Comparison of ENCODE assay signal across 18 mouse cellular contexts in genomic region chr3:155408907-155409306, GRCm38 (mm10).
DNase-seq lines count a peak whose midpoint lies in the region; ATAC-seq lines count a peak whose summit lies in the region.
"Had no signal": no experiment of that assay in that cellular context is flagged by ENCODE, and none has a peak within 500 bp of the region (broad histone marks: within the 10 kb centered on the region; RNA-seq: fewer than 3 reads in every experiment).

No protein-coding gene starts in this region.

- peaks cover 9% of the 10 kb centered on the region for H3K4me1 ChIP-seq in midbrain, embryonic 16.5 days (ENCODE audit: control insufficient read depth, insufficient read depth, low read length)
- H3K4me1 ChIP-seq: heart, embryonic 15.5 days; kidney, embryonic 15.5 days had no signal

- no peaks in the 10 kb centered on the region for H3K9me3 ChIP-seq in midbrain, embryonic 16.5 days (replicated peaks; ENCODE audit: control insufficient read depth, low read length, poor library complexity, severe bottlenecking)
- H3K9me3 ChIP-seq: embryonic facial prominence, embryonic 12.5 days; heart, embryonic 15.5 days; kidney, embryonic 15.5 days; limb, embryonic 12.5 days had no signal

- no peak overlapping the region for H3K9ac ChIP-seq in midbrain, embryonic 16.5 days (ENCODE audit: low read depth, low read length)
- H3K9ac ChIP-seq: embryonic facial prominence, embryonic 12.5 days; heart, embryonic 15.5 days; kidney, embryonic 15.5 days; limb, embryonic 12.5 days had no signal

- no peak overlapping the region for H3K4me3 ChIP-seq in midbrain, embryonic 16.5 days (ENCODE audit: low read depth, low read length)
- H3K4me3 ChIP-seq: embryonic facial prominence, embryonic 12.5 days; heart, embryonic 15.5 days; kidney, embryonic 15.5 days; limb, embryonic 12.5 days had no signal

- H3K27me3 ChIP-seq in midbrain, embryonic 16.5 days (ENCODE audit: control insufficient read depth, insufficient read depth, low read depth, low read length) = no peaks in the 10 kb centered on the region
- H3K27me3 ChIP-seq: embryonic facial prominence, embryonic 12.5 days; heart, embryonic 15.5 days; kidney, embryonic 15.5 days; limb, embryonic 12.5 days had no signal

- ATAC-seq in frontal cortex, adult (ENCODE audit: low TSS enrichment) = 0 out of 2 replicates have a peak, but pooled peaks have one; percentile 23
- peak; percentile 58; the same call in 1 of the 2 replicates for ATAC-seq in midbrain, embryonic 16.5 days
- ATAC-seq: intestine, embryonic 16.5 days had no signal

- DNase-seq in frontal cortex, postnatal 25 days (ENCODE audit: low spot score in 2 of 2) = no peak
- DNase-seq in R1 (ENCODE audit: low read depth, low spot score) = peak; percentile 4
- peak; percentile 10 for DNase-seq in brain, embryonic 18.5 days (ENCODE audit: low read depth, low spot score)
- DNase-seq in cerebellum, postnatal 36 days = no peak
- DNase-seq in lung, postnatal 36 days = no peak
- DNase-seq: adrenal gland, adult 2 months; cerebellum, adult 8-10 months; kidney, postnatal 36 days; lung, adult 18-20 months; lung, postnatal 10 days had no signal

- 24% methylated on average over 2 of the region's 2 CpGs for WGBS in midbrain, embryonic 16.5 days

- H3K4me2 ChIP-seq in midbrain, embryonic 16.5 days (ENCODE audit: low read length) = no peak overlapping the region
- H3K4me2 ChIP-seq: embryonic facial prominence, embryonic 12.5 days; heart, embryonic 15.5 days; kidney, embryonic 15.5 days; limb, embryonic 12.5 days; liver, embryonic 11.5 days had no signal

- H3K36me3 ChIP-seq in midbrain, embryonic 16.5 days (ENCODE audit: control insufficient read depth, insufficient read depth, low read length) = no peaks in the 10 kb centered on the region
- H3K36me3 ChIP-seq: embryonic facial prominence, embryonic 12.5 days; heart, embryonic 15.5 days; kidney, embryonic 15.5 days; limb, embryonic 12.5 days had no signal

- H3K27ac ChIP-seq in midbrain, embryonic 16.5 days (ENCODE audit: low read length) = no peak overlapping the region
- H3K27ac ChIP-seq: embryonic facial prominence, embryonic 12.5 days; heart, embryonic 15.5 days; kidney, embryonic 15.5 days; limb, embryonic 12.5 days had no signal

Comparison
In these comparisons a context has a peak if more than half of its experiments do, and no peak if none do; other contexts are left out.
1. DNase-seq: peak in R1 (single experiment) and brain, embryonic 18.5 days (single experiment); none in frontal cortex, postnatal 25 days (0 of 2), cerebellum, postnatal 36 days (0 of 2) and lung, postnatal 36 days (single experiment).